Mouse (Mus musculus) gastrocnemius, adult 2 months (tissue): ENCODE results near the gene Mgea5. TPM values are rescaled to one million over a fixed set of nuclear protein-coding genes. Genes with fewer than 3 reads are reported as not detected.
"Not testable (repeated sequence)": the region's sequence is repeated elsewhere in the genome, so short reads cannot be mapped to it uniquely, and the experiment has no call there.

ENCODE experiments used
- DNase-seq: peaks from one replicate; pipeline ENCODE4 v3.0.0; 2022
- H3K27ac ChIP-seq: fragments of 200-600 bp; 2 replicates; pipeline ENCODE4 v1.8.1; 2022; ENCODE audit warnings: mild to moderate bottlenecking
- H3K4me3 ChIP-seq: fragments of 200-600 bp; 2 replicates; pipeline ENCODE4 v1.8.1; 2022; ENCODE audit warnings: mild to moderate bottlenecking, moderate library complexity
- CTCF ChIP-seq: fragments of 200-600 bp; IDR thresholded peaks from 2 replicates; pipeline ENCODE4 v1.8.1; 2022; ENCODE audit warnings: antibody characterized with exemption, mild to moderate bottlenecking, moderate library complexity
- intact Hi-C: fragments of 180-260 bp; cut with DNase I; formaldehyde crosslinking; loops from one replicate; pipeline ENCODE4 v1.15.1; 2025
- total RNA-seq, 2 experiments: library from RNA; stranded (reverse); gene quantifications; 2 replicates each; pipeline ENCODE4 v1.2.3; 2021

Gene Mgea5
- total RNA-seq, 2 experiments from 2014 or later, result 35.2 to 41.8 TPM

GRCm38 (mm10) chr19:45812673-45813252 lies 29.1 kb upstream of the Mgea5 start:
- DNase-seq, result no peak
- TF ChIP-seq CTCF, result no peak
- Histone ChIP-seq H3K27ac (no peak overlapping the region), H3K4me3 (peak overlapping the region; percentile 61)
- intact Hi-C loops, result loop anchor here (2.0 kb wide), 2 partner anchors 140 to 202 kb away; no protein-coding TSS in a partner anchor

- Histone ChIP-seq H3K27ac (no peak overlapping the region), H3K4me3 (peak overlapping the region; percentile 61)
- intact Hi-C loops, result loop anchor here (2.0 kb wide), 2 partner anchors 141 to 203 kb away; no protein-coding TSS in a partner anchor
- no peak for TF ChIP-seq CTCF
- peak; percentile 64 for DNase-seq
Measured at GRCm38 (mm10) chr19:45812115-45812514, 28.5 kb upstream of the Mgea5 start.

- no peak for DNase-seq
- TF ChIP-seq CTCF, result no peak
- Histone ChIP-seq H3K4me3 (no peak overlapping the region), H3K27ac (no peak overlapping the region)
- intact Hi-C loops, result no loop called here
Measured at GRCm38 (mm10) chr19:45811028-45811674, 27.5 kb upstream of the Mgea5 start.

- intact Hi-C loops, result no loop called here
- H3K27ac ChIP-seq, result no peak overlapping the region
- no peak overlapping the region for H3K4me3 ChIP-seq
- TF ChIP-seq CTCF, result no peak
- DNase-seq, result no peak
Measured at GRCm38 (mm10) chr19:45807732-45808131, 24.1 kb upstream of the Mgea5 start.

GRCm38 (mm10) chr19:45805817-45806216 lies 22.2 kb upstream of the Mgea5 start:
- not testable (repeated sequence) for DNase-seq, H3K27ac ChIP-seq, H3K4me3 ChIP-seq
- intact Hi-C loops, result loop anchor here (2.0 kb wide), 2 partner anchors 147 to 209 kb away; no protein-coding TSS in a partner anchor

GRCm38 (mm10) chr19:45804593-45805368 lies 21.1 kb upstream of the Mgea5 start:
- intact Hi-C loops, result loop anchor here (2.0 kb wide), 2 partner anchors 148 to 210 kb away; no protein-coding TSS in a partner anchor
- Histone ChIP-seq H3K27ac (no peak overlapping the region), H3K4me3 (no peak overlapping the region)
- peak; percentile 77 for TF ChIP-seq CTCF
- no peak for DNase-seq

- TF ChIP-seq CTCF, result no peak
- no peak for DNase-seq
- Histone ChIP-seq H3K27ac (no peak overlapping the region), H3K4me3 (no peak overlapping the region)
- intact Hi-C loops, result no loop called here
Measured at GRCm38 (mm10) chr19:45803408-45803807, 19.8 kb upstream of the Mgea5 start.

GRCm38 (mm10) chr19:45802702-45803101 lies 19.1 kb upstream of the Mgea5 start:
- no peak overlapping the region for H3K4me3 ChIP-seq
- TF ChIP-seq CTCF, result no peak
- intact Hi-C loops, result no loop called here
- H3K27ac ChIP-seq, result no peak overlapping the region
- no peak for DNase-seq

- intact Hi-C loops, result no loop called here
- no peak for DNase-seq
- no peak for TF ChIP-seq CTCF
- H3K4me3 ChIP-seq, result no peak overlapping the region
- H3K27ac ChIP-seq, result no peak overlapping the region
Measured at GRCm38 (mm10) chr19:45796879-45797278, 13.2 kb upstream of the Mgea5 start.

- no peak for TF ChIP-seq CTCF
- H3K27ac ChIP-seq, result no peak overlapping the region
- H3K4me3 ChIP-seq, result peak overlapping the region; percentile 35; the same call in 1 of the 2 replicates
- intact Hi-C loops, result no loop called here
- DNase-seq, result peak; percentile 44
Measured at GRCm38 (mm10) chr19:45796061-45796556, 12.5 kb upstream of the Mgea5 start.

- H3K4me3 ChIP-seq, result peak overlapping the region; percentile 35; the same call in 1 of the 2 replicates
- no peak for TF ChIP-seq CTCF
- intact Hi-C loops, result no loop called here
Measured at GRCm38 (mm10) chr19:45795406-45795944, 11.8 kb upstream of the Mgea5 start.

GRCm38 (mm10) chr19:45794718-45795117 lies 11.1 kb upstream of the Mgea5 start:
- Histone ChIP-seq H3K27ac (no peak overlapping the region), H3K4me3 (no peak overlapping the region)
- no peak for TF ChIP-seq CTCF
- intact Hi-C loops, result no loop called here
- DNase-seq, result no peak

More at GRCm38 (mm10) chr19:45795406-45795944, 11.8 kb upstream of the Mgea5 start:
- no peak for DNase-seq
- no peak overlapping the region for H3K27ac ChIP-seq

- intact Hi-C loops, result no loop called here
- TF ChIP-seq CTCF, result no peak
- no peak for DNase-seq
- no peak overlapping the region for H3K4me3 ChIP-seq
- no peak overlapping the region for H3K27ac ChIP-seq
Measured at GRCm38 (mm10) chr19:45792404-45792803, 8.8 kb upstream of the Mgea5 start.
